Mouse (Mus musculus) urinary bladder, postnatal 4 days (tissue): Measurements from ENCODE around the gene Ccpg1.

ENCODE experiments used
- DNase-seq, 2 experiments: peaks; one replicate each; pipeline ENCODE4 v3.0.0; 2021 to 2022; ENCODE audit warnings: low spot score in 2 of 2

Ccpg1 gene

GRCm38 (mm10) chr9:72996167-72996566 is 10.9 kb downstream of the Ccpg1 start:
- DNase-seq = no peak

- DNase-seq = no peak
Measured at GRCm38 (mm10) chr9:72996806-72997205, 11.6 kb downstream of the Ccpg1 start.

- DNase-seq = no peak
Measured at GRCm38 (mm10) chr9:73000487-73000886, 15.3 kb downstream of the Ccpg1 start.

GRCm38 (mm10) chr9:73001314-73002011 is 16.2 kb downstream of the Ccpg1 start:
- DNase-seq = no peak

GRCm38 (mm10) chr9:73002177-73002576 is 16.9 kb downstream of the Ccpg1 start:
- no peak for DNase-seq

- DNase-seq = no peak
Measured at GRCm38 (mm10) chr9:73004076-73004475, 18.8 kb downstream of the Ccpg1 start.

- DNase-seq = no peak
Measured at GRCm38 (mm10) chr9:73005106-73005505, 19.9 kb downstream of the Ccpg1 start.

GRCm38 (mm10) chr9:73006175-73006574 is 20.9 kb downstream of the Ccpg1 start:
- no peak for DNase-seq

- no peak for DNase-seq
Measured at GRCm38 (mm10) chr9:73008384-73008783, 23.2 kb downstream of the Ccpg1 start.

- no peak for DNase-seq
Measured at GRCm38 (mm10) chr9:73012629-73013028, 27.4 kb downstream of the Ccpg1 start.

GRCm38 (mm10) chr9:73014724-73015123 is 29.5 kb downstream of the Ccpg1 start:
- no peak for DNase-seq

GRCm38 (mm10) chr9:73019841-73020240 is 34.6 kb downstream of the Ccpg1 start:
- no peak for DNase-seq

- no peak for DNase-seq
Measured at GRCm38 (mm10) chr9:73020566-73021097, 35.4 kb downstream of the Ccpg1 start.

GRCm38 (mm10) chr9:73025818-73026636 is 40.8 kb downstream of the Ccpg1 start:
- DNase-seq = no peak

GRCm38 (mm10) chr9:73030443-73030842 is 45.2 kb downstream of the Ccpg1 start:
- DNase-seq = no peak

- DNase-seq = no peak
Measured at GRCm38 (mm10) chr9:73031421-73031820, 46.2 kb downstream of the Ccpg1 start.

GRCm38 (mm10) chr9:73033406-73033805 is 48.2 kb downstream of the Ccpg1 start:
- no peak for DNase-seq

- peak; percentile 86 to 90 for DNase-seq
Measured at GRCm38 (mm10) chr9:73039222-73039945, 54.2 kb downstream of the Ccpg1 start.

- no peak for DNase-seq
Measured at GRCm38 (mm10) chr9:73040080-73040479, 54.9 kb downstream of the Ccpg1 start, which contains the start of gene Pigb. Gene Pigb (minus strand): TSS chr9:73040378.

GRCm38 (mm10) chr9:73044146-73045079 is 59.2 kb downstream of the Ccpg1 start, which contains the start of gene Rab27a:
Gene Rab27a (plus strand): TSS chr9:73044854.
- peak; percentile 70 to 85 for DNase-seq

GRCm38 (mm10) chr9:73045204-73045603 is 60.0 kb downstream of the Ccpg1 start:
- DNase-seq = no peak
